Mouse (Mus musculus) myocyte (in vitro differentiated cells): ENCODE data around the gene Taar8b. TPM values are rescaled to one million over a fixed set of nuclear protein-coding genes. Genes with fewer than 3 reads are reported as not detected.
A peak's percentile ranks its signal among the peaks of the same experiment; 100 is the strongest.
"Not testable (repeated sequence)": the region's sequence is repeated elsewhere in the genome, so short reads cannot be mapped to it uniquely, and the experiment has no call there.

Experiments used
- H3K27me3 ChIP-seq: one replicate; pipeline ENCODE4 v1.6.1; 2011; ENCODE audit not compliant: control insufficient read depth, insufficient read depth, insufficient read length
- H3K36me3 ChIP-seq: one replicate; pipeline ENCODE4 v1.6.1; 2011; ENCODE audit not compliant: control insufficient read depth, insufficient read depth
- H3K4me2 ChIP-seq: one replicate; pipeline ENCODE4 v1.6.1; 2011; ENCODE audit warnings: low read depth, control low read depth
- H3K4me3 ChIP-seq: one replicate; pipeline ENCODE4 v1.5.1; 2011; ENCODE audit warnings: mild to moderate bottlenecking, control low read depth, moderate library complexity
- H3K79me2 ChIP-seq: one replicate; pipeline ENCODE4 v1.6.1; 2011; ENCODE audit not compliant: control insufficient read depth, insufficient read depth
- H3ac ChIP-seq: one replicate; pipeline ENCODE4 v1.6.1; 2011; ENCODE audit not compliant: control insufficient read depth, insufficient read length
- CEBPB ChIP-seq: IDR thresholded peaks from 2 replicates; pipeline ENCODE4 v1.6.1; 2011; ENCODE audit warnings: mild to moderate bottlenecking, moderate library complexity; ENCODE audit not compliant: poor library complexity, insufficient read depth, severe bottlenecking
- E2F4 ChIP-seq: IDR thresholded peaks from one replicate; pipeline ENCODE4 v1.6.1; 2011; ENCODE audit warnings: mild to moderate bottlenecking, control low read depth, moderate library complexity; ENCODE audit not compliant: insufficient read depth
- MAX ChIP-seq: IDR thresholded peaks from one replicate; pipeline ENCODE4 v1.6.1; 2011; ENCODE audit warnings: low read depth, mild to moderate bottlenecking, control low read depth
- MYOD1 ChIP-seq, 3 experiments: IDR thresholded peaks; one replicate each; pipeline ENCODE4 v1.6.1; 2011; ENCODE audit warnings: control low read depth in 2 of 3, low read depth in 2 of 3, mild to moderate bottlenecking in 2 of 3, moderate library complexity in 1 of 3; ENCODE audit not compliant: insufficient read length in 2 of 3, control insufficient read depth in 1 of 3
- MYOG ChIP-seq, 3 experiments: IDR thresholded peaks; one replicate each; pipeline ENCODE4 v1.6.1; 2011; ENCODE audit warnings: control low read depth in 2 of 3, low read depth in 2 of 3, mild to moderate bottlenecking in 2 of 3; ENCODE audit not compliant: insufficient read length in 2 of 3, control insufficient read depth in 1 of 3, insufficient read depth in 1 of 3
- POLR2A ChIP-seq: IDR thresholded peaks from one replicate; pipeline ENCODE4 v1.6.1; 2011; ENCODE audit warnings: low read depth, mild to moderate bottlenecking, control low read depth, moderate library complexity; ENCODE audit not compliant: insufficient read length
- POLR2AphosphoS2 ChIP-seq: IDR thresholded peaks from one replicate; pipeline ENCODE4 v1.6.1; 2011; ENCODE audit warnings: low read depth, control low read depth; ENCODE audit not compliant: insufficient read length
- REST ChIP-seq: IDR thresholded peaks from one replicate; pipeline ENCODE4 v1.6.1; 2011; ENCODE audit warnings: mild to moderate bottlenecking, control low read depth, moderate library complexity; ENCODE audit not compliant: insufficient read depth, insufficient read length
- SRF ChIP-seq: IDR thresholded peaks from one replicate; pipeline ENCODE4 v1.6.1; 2011; ENCODE audit warnings: low read depth; ENCODE audit not compliant: control insufficient read depth, insufficient read length
- TCF12 ChIP-seq: IDR thresholded peaks from one replicate; pipeline ENCODE4 v1.6.1; 2011; ENCODE audit warnings: mild to moderate bottlenecking, control low read depth; ENCODE audit not compliant: poor library complexity, insufficient read depth, severe bottlenecking
- TCF3 ChIP-seq: IDR thresholded peaks from one replicate; pipeline ENCODE4 v1.6.1; 2011; ENCODE audit warnings: low read depth, control low read depth; ENCODE audit not compliant: insufficient read length
- USF1 ChIP-seq: IDR thresholded peaks from one replicate; pipeline ENCODE4 v1.6.1; 2011; ENCODE audit warnings: low read depth, mild to moderate bottlenecking, control low read depth, moderate library complexity
- polyA plus RNA-seq: library from polyadenylated mRNA; unstranded; fragments of >200 nt; fragmentation: generic; extraction: Trizol; gene quantifications from one replicate; pipeline ENCODE4 v1.2.1, GENCODE M21; 2012; ENCODE audit warnings: missing spikeins

The Taar8b gene
- polyA plus RNA-seq, 1 experiment, result not detected

GRCm38 (mm10) chr10:24131451-24132262 is 39.6 kb upstream of the Taar8b start:
- Histone ChIP-seq H3K4me3 (peak overlapping the region; percentile 8), H3ac (no peak overlapping the region), H3K36me3 (no peaks in the 10 kb centered on the region)

GRCm38 (mm10) chr10:24111116-24111778 is 19.2 kb upstream of the Taar8b start:
- TF ChIP-seq MYOG (IDR thresholded peaks at IDR 0.05; ENCODE audit: control insufficient read depth in 1 of 3, insufficient read depth in 1 of 3, insufficient read length in 2 of 3, low read depth in 2 of 3), result no peak
- no peak for TF ChIP-seq E2F4
- no peak for TF ChIP-seq POLR2AphosphoS2
- TF ChIP-seq USF1, result no peak
- TF ChIP-seq TCF12, result no peak
- TF ChIP-seq MAX, result no peak
- TF ChIP-seq CEBPB, result no peak
- no peak for TF ChIP-seq TCF3
- no peak for TF ChIP-seq SRF
- no peak for TF ChIP-seq REST
- no peak for TF ChIP-seq MYOD1 (IDR thresholded peaks at IDR 0.05; ENCODE audit: control insufficient read depth in 1 of 3, insufficient read length in 2 of 3, low read depth in 2 of 3)
- TF ChIP-seq POLR2A, result no peak
- Histone ChIP-seq H3K36me3 (no peaks in the 10 kb centered on the region), H3ac (no peak overlapping the region), H3K79me2 (no peaks in the 10 kb centered on the region), H3K4me3 (no peak overlapping the region), H3K4me2 (no peak overlapping the region), H3K27me3 (no peaks in the 10 kb centered on the region)

More at GRCm38 (mm10) chr10:24131451-24132262, 39.6 kb upstream of the Taar8b start:
- Histone ChIP-seq H3K27me3 (peaks cover 6% of the 10 kb centered on the region), H3K79me2 (no peaks in the 10 kb centered on the region), H3K4me2 (peak overlapping the region; percentile 58)
- TF ChIP-seq E2F4 (no peak), CEBPB (peak; percentile 30; the same call in 1 of the 2 replicates), MYOD1 (IDR thresholded peaks at IDR 0.05; ENCODE audit: control insufficient read depth in 1 of 3, insufficient read length in 2 of 3, low read depth in 2 of 3) (no peak)

GRCm38 (mm10) chr10:24109434-24109833 is 17.3 kb upstream of the Taar8b start, which contains the start of gene Taar9:
Taar9 (minus strand) TSS chr10:24109534.
- not testable (repeated sequence) for H3K27me3 ChIP-seq, H3ac ChIP-seq, H3K4me3 ChIP-seq, H3K36me3 ChIP-seq, H3K79me2 ChIP-seq, H3K4me2 ChIP-seq

GRCm38 (mm10) chr10:24108236-24108635 is 16.1 kb upstream of the Taar8b start:
- Histone ChIP-seq H3K79me2 (no peaks in the 10 kb centered on the region), H3K4me2 (no peak overlapping the region), H3K27me3 (no peaks in the 10 kb centered on the region), H3K4me3 (no peak overlapping the region), H3ac (no peak overlapping the region), H3K36me3 (no peaks in the 10 kb centered on the region)
- TF ChIP-seq TCF12 (no peak), USF1 (no peak), POLR2AphosphoS2 (no peak), MYOD1 (IDR thresholded peaks at IDR 0.05; ENCODE audit: control insufficient read depth in 1 of 3, insufficient read length in 2 of 3, low read depth in 2 of 3) (no peak), MAX (no peak), POLR2A (no peak)

GRCm38 (mm10) chr10:24107747-24108146 is 15.7 kb upstream of the Taar8b start:
- no peaks in the 10 kb centered on the region for H3K36me3 ChIP-seq
- TF ChIP-seq TCF12 (no peak), CEBPB (no peak), MAX (no peak), TCF3 (no peak), USF1 (no peak), MYOD1 (IDR thresholded peaks at IDR 0.05; ENCODE audit: control insufficient read depth in 1 of 3, insufficient read length in 2 of 3, low read depth in 2 of 3) (no peak), REST (no peak), POLR2A (no peak)
- H3ac ChIP-seq, result no peak overlapping the region
- no peak overlapping the region for H3K4me2 ChIP-seq
- no peaks in the 10 kb centered on the region for H3K79me2 ChIP-seq
- H3K4me3 ChIP-seq, result no peak overlapping the region
- no peaks in the 10 kb centered on the region for H3K27me3 ChIP-seq

- not testable (repeated sequence) for H3K36me3 ChIP-seq, H3ac ChIP-seq, H3K79me2 ChIP-seq, H3K4me2 ChIP-seq, H3K27me3 ChIP-seq, H3K4me3 ChIP-seq
Measured at GRCm38 (mm10) chr10:24103299-24103698, 11.2 kb upstream of the Taar8b start.

GRCm38 (mm10) chr10:24101812-24102211 is 9.7 kb upstream of the Taar8b start, which contains the start of gene Taar8c:
Taar8c (minus strand) TSS chr10:24101912.
- H3ac ChIP-seq, H3K79me2 ChIP-seq, H3K4me2 ChIP-seq, H3K27me3 ChIP-seq, H3K4me3 ChIP-seq, H3K36me3 ChIP-seq: not testable (repeated sequence)

- H3ac ChIP-seq, H3K79me2 ChIP-seq, H3K4me2 ChIP-seq, H3K4me3 ChIP-seq, H3K27me3 ChIP-seq, H3K36me3 ChIP-seq: not testable (repeated sequence)
Measured at GRCm38 (mm10) chr10:24097010-24097409, 4.9 kb upstream of the Taar8b start.
